Mouse (Mus musculus) lung, postnatal 0 days (tissue): ENCODE measurements around the gene Sema6b.

Experiments
- CTCF ChIP-seq: IDR thresholded peaks from 2 replicates; pipeline ENCODE4 v1.5.1; 2016; ENCODE audit warnings: antibody characterized with exemption, mild to moderate bottlenecking
- EP300 ChIP-seq: IDR thresholded peaks from 2 replicates; pipeline ENCODE4 v1.6.1; 2016; ENCODE audit warnings: antibody characterized with exemption, mild to moderate bottlenecking, control low read depth

DNA sequence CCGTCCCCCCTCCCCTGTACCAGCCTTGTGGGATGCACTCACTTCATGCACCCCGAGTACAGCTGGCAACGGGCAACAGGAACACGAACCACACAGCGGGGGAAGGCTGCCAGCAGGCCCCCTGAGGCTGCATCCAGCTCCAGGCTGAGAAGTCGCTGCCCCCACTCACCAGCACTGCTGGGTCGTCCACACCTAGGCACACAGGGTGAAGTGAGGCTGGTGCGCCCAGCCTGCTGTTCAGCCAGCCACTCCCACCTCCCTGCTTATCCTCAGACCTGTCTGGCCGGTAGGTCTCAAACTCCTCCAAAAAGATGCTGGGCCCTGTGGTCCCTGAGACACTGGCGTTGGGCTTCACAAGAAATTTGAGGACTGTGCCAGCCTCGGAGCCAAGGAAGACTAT is 14.0 kb downstream of the Sema6b start:
- TF ChIP-seq CTCF (no peak), EP300 (no peak)
